Mouse (Mus musculus) liver, embryonic 12.5 days (tissue): ENCODE data around the gene Simc1. TPM values are rescaled to one million over a fixed set of nuclear protein-coding genes. Genes with fewer than 3 reads are reported as not detected.
"Not testable (repeated sequence)": the region's sequence is repeated elsewhere in the genome, so short reads cannot be mapped to it uniquely, and the experiment has no call there.

Experiments used
- ATAC-seq: fragments of 200-750 bp; cut with Nextera tagmentation; 2 replicates; pipeline ENCODE4 v1.8.0; 2017; ENCODE audit warnings: moderate number of reproducible peaks, mild to moderate bottlenecking, moderate library complexity
- H3K27ac ChIP-seq: fragments of 300-500 bp; sonication (generic); 2 replicates; pipeline ENCODE4 v1.5.1; 2016; ENCODE audit warnings: mild to moderate bottlenecking
- H3K27me3 ChIP-seq: fragments of 300-500 bp; sonication (generic); replicated peaks from 2 replicates; pipeline ENCODE4 v1.6.1; 2016; ENCODE audit warnings: mild to moderate bottlenecking, moderate library complexity
- H3K36me3 ChIP-seq: fragments of 300-500 bp; sonication (generic); 2 replicates; pipeline ENCODE4 v1.6.1; 2016; ENCODE audit warnings: mild to moderate bottlenecking, moderate library complexity
- H3K4me1 ChIP-seq: fragments of 300-500 bp; sonication (generic); 2 replicates; pipeline ENCODE4 v1.6.1; 2016
- H3K4me2 ChIP-seq: fragments of 300-500 bp; sonication (generic); 2 replicates; pipeline ENCODE4 v1.6.1; 2016; ENCODE audit warnings: mild to moderate bottlenecking, moderate library complexity
- H3K4me3 ChIP-seq: fragments of 300-500 bp; sonication (generic); 2 replicates; pipeline ENCODE4 v1.5.1; 2016; ENCODE audit warnings: mild to moderate bottlenecking, moderate library complexity
- H3K9ac ChIP-seq: fragments of 300-500 bp; sonication (generic); 2 replicates; pipeline ENCODE4 v1.6.1; 2016; ENCODE audit warnings: mild to moderate bottlenecking, moderate library complexity
- H3K9me3 ChIP-seq: fragments of 300-500 bp; sonication (generic); replicated peaks from 2 replicates; pipeline ENCODE4 v1.6.1; 2016; ENCODE audit warnings: mild to moderate bottlenecking, moderate library complexity
- WGBS: fragments of 180-500 bp; shearing (Covaris S2); methylation state at CpG from one replicate; pipeline ENCODE4 v1.1.7; 2016; ENCODE audit not compliant: insufficient replicate concordance; 5-methylcytosine and 5-hydroxymethylcytosine counted together
- polyA plus RNA-seq: library from polyadenylated mRNA; unstranded; fragments of >200 nt; fragmentation: Nextera tagmentation; extraction: Ambion mirVana; gene quantifications from 2 replicates; pipeline ENCODE4 v1.2.1, GENCODE M21; 2016

Simc1 gene
- polyA plus RNA-seq, 1 experiment from 2014 or later = 4.3 TPM

GRCm38 (mm10) chr13:54491381-54491780 is 12.2 kb upstream of the Simc1 start:
- Histone ChIP-seq H3K4me2 (no peak overlapping the region), H3K9ac (no peak overlapping the region), H3K36me3 (no peaks in the 10 kb centered on the region), H3K27ac (no peak overlapping the region), H3K9me3 (no peaks in the 10 kb centered on the region), H3K4me1 (no peaks in the 10 kb centered on the region), H3K4me3 (no peak overlapping the region), H3K27me3 (0 out of 2 replicates have a peak, but pooled peaks cover 8% of the 10 kb centered on the region)
- no peak for ATAC-seq
- 64% methylated on average over 6 of the region's 6 CpGs for WGBS

GRCm38 (mm10) chr13:54499551-54499950 is 4.0 kb upstream of the Simc1 start:
- not testable (repeated sequence) for H3K9ac ChIP-seq, ATAC-seq, H3K36me3 ChIP-seq, H3K4me3 ChIP-seq, H3K27ac ChIP-seq, H3K9me3 ChIP-seq, H3K4me2 ChIP-seq
- 74% methylated on average over 7 of the region's 7 CpGs for WGBS
- peaks cover 22% of the 10 kb centered on the region for H3K27me3 ChIP-seq
- H3K4me1 ChIP-seq = peaks cover 29% of the 10 kb centered on the region

GRCm38 (mm10) chr13:54501352-54501751 is 2.2 kb upstream of the Simc1 start:
- H3K4me2 ChIP-seq = no peak overlapping the region
- H3K9ac ChIP-seq = no peak overlapping the region
- no peak overlapping the region for H3K4me3 ChIP-seq
- no peak for ATAC-seq
- peaks cover 20% of the 10 kb centered on the region for H3K27me3 ChIP-seq
- WGBS = 56% methylated on average over 2 of the region's 2 CpGs
- no peaks in the 10 kb centered on the region for H3K36me3 ChIP-seq
- H3K4me1 ChIP-seq = peaks cover 38% of the 10 kb centered on the region
- H3K27ac ChIP-seq = no peak overlapping the region
- no peaks in the 10 kb centered on the region for H3K9me3 ChIP-seq

- H3K9me3 ChIP-seq = no peaks in the 10 kb centered on the region
- H3K4me1 ChIP-seq = peaks cover 38% of the 10 kb centered on the region
- no peak overlapping the region for H3K4me2 ChIP-seq
- 34% methylated on average over 3 of the region's 3 CpGs for WGBS
- no peaks in the 10 kb centered on the region for H3K36me3 ChIP-seq
- no peak overlapping the region for H3K9ac ChIP-seq
- H3K4me3 ChIP-seq = no peak overlapping the region
- H3K27me3 ChIP-seq = peaks cover 20% of the 10 kb centered on the region
- no peak overlapping the region for H3K27ac ChIP-seq
- ATAC-seq = no peak
Measured at GRCm38 (mm10) chr13:54501957-54502690, 1.5 kb upstream of the Simc1 start.

- Histone ChIP-seq H3K9me3 (no peaks in the 10 kb centered on the region), H3K4me2 (peak overlapping the region; percentile 99), H3K27ac (no peak overlapping the region), H3K27me3 (peaks cover 17% of the 10 kb centered on the region), H3K4me3 (peak overlapping the region; percentile 73), H3K9ac (peak overlapping the region; percentile 82), H3K4me1 (peaks cover 38% of the 10 kb centered on the region), H3K36me3 (no peaks in the 10 kb centered on the region)
- WGBS = 1% methylated on average over 14 of the region's 14 CpGs
- ATAC-seq = peak; percentile 52
Measured at GRCm38 (mm10) chr13:54503278-54503603, 338 bp upstream of the Simc1 start.

GRCm38 (mm10) chr13:54504611-54505260 is 1.2 kb downstream of the Simc1 start:
- Histone ChIP-seq H3K4me1 (peaks cover 38% of the 10 kb centered on the region), H3K36me3 (no peaks in the 10 kb centered on the region), H3K4me3 (peak overlapping the region; percentile 73), H3K9me3 (no peaks in the 10 kb centered on the region), H3K27me3 (peaks cover 14% of the 10 kb centered on the region), H3K9ac (peak overlapping the region; percentile 82), H3K4me2 (peak overlapping the region; percentile 99), H3K27ac (no peak overlapping the region)
- ATAC-seq = no peak
- 26% methylated on average over 7 of the region's 7 CpGs for WGBS

GRCm38 (mm10) chr13:54505920-54506319 is 2.3 kb downstream of the Simc1 start:
- Histone ChIP-seq H3K4me2 (no peak overlapping the region), H3K4me1 (peaks cover 37% of the 10 kb centered on the region), H3K9me3 (no peaks in the 10 kb centered on the region), H3K36me3 (no peaks in the 10 kb centered on the region), H3K27me3 (peaks cover 14% of the 10 kb centered on the region), H3K27ac (no peak overlapping the region), H3K9ac (no peak overlapping the region), H3K4me3 (no peak overlapping the region)
- WGBS = 94% methylated on average over 1 of the region's 1 CpGs
- ATAC-seq = no peak

GRCm38 (mm10) chr13:54520221-54520620 is 16.6 kb downstream of the Simc1 start:
- no peak overlapping the region for H3K4me2 ChIP-seq
- no peaks in the 10 kb centered on the region for H3K27me3 ChIP-seq
- no peak overlapping the region for H3K9ac ChIP-seq
- WGBS = 70% methylated on average over 4 of the region's 4 CpGs
- no peak for ATAC-seq
- H3K4me3 ChIP-seq = no peak overlapping the region
- no peaks in the 10 kb centered on the region for H3K4me1 ChIP-seq
- peaks cover 21% of the 10 kb centered on the region for H3K36me3 ChIP-seq
- no peaks in the 10 kb centered on the region for H3K9me3 ChIP-seq
- H3K27ac ChIP-seq = no peak overlapping the region

- Histone ChIP-seq H3K36me3 (peaks cover 25% of the 10 kb centered on the region), H3K27ac (no peak overlapping the region), H3K4me3 (no peak overlapping the region), H3K9me3 (no peaks in the 10 kb centered on the region), H3K27me3 (no peaks in the 10 kb centered on the region), H3K9ac (no peak overlapping the region), H3K4me2 (no peak overlapping the region), H3K4me1 (no peaks in the 10 kb centered on the region)
- no peak for ATAC-seq
Measured at GRCm38 (mm10) chr13:54521181-54521580, 17.6 kb downstream of the Simc1 start.

GRCm38 (mm10) chr13:54527140-54527539 is 23.6 kb downstream of the Simc1 start:
- Histone ChIP-seq H3K36me3 (peaks cover 68% of the 10 kb centered on the region), H3K4me3 (no peak overlapping the region), H3K4me2 (no peak overlapping the region), H3K27ac (no peak overlapping the region), H3K4me1 (no peaks in the 10 kb centered on the region), H3K9me3 (no peaks in the 10 kb centered on the region), H3K27me3 (no peaks in the 10 kb centered on the region), H3K9ac (no peak overlapping the region)
- no peak for ATAC-seq
- 84% methylated on average over 6 of the region's 6 CpGs for WGBS

GRCm38 (mm10) chr13:54532134-54532533 is 28.6 kb downstream of the Simc1 start:
- no peak for ATAC-seq
- no peaks in the 10 kb centered on the region for H3K27me3 ChIP-seq
- H3K4me2 ChIP-seq = no peak overlapping the region
- no peak overlapping the region for H3K4me3 ChIP-seq
- H3K36me3 ChIP-seq = peaks cover 61% of the 10 kb centered on the region
- no peaks in the 10 kb centered on the region for H3K4me1 ChIP-seq
- H3K9me3 ChIP-seq = no peaks in the 10 kb centered on the region
- no peak overlapping the region for H3K9ac ChIP-seq
- no peak overlapping the region for H3K27ac ChIP-seq

- H3K9ac ChIP-seq = no peak overlapping the region
- H3K4me1 ChIP-seq = no peaks in the 10 kb centered on the region
- H3K4me2 ChIP-seq = no peak overlapping the region
- no peak overlapping the region for H3K4me3 ChIP-seq
- H3K36me3 ChIP-seq = peaks cover 67% of the 10 kb centered on the region
- H3K27me3 ChIP-seq = no peaks in the 10 kb centered on the region
- H3K9me3 ChIP-seq = no peaks in the 10 kb centered on the region
- ATAC-seq = no peak
- no peak overlapping the region for H3K27ac ChIP-seq
- 81% methylated on average over 7 of the region's 7 CpGs for WGBS
Measured at GRCm38 (mm10) chr13:54548036-54548435, 44.5 kb downstream of the Simc1 start.

GRCm38 (mm10) chr13:54556176-54556575 is 52.6 kb downstream of the Simc1 start:
- no peak overlapping the region for H3K4me3 ChIP-seq
- no peaks in the 10 kb centered on the region for H3K4me1 ChIP-seq
- no peak for ATAC-seq
- peaks cover 97% of the 10 kb centered on the region for H3K36me3 ChIP-seq
- H3K27ac ChIP-seq = no peak overlapping the region
- 83% methylated on average over 9 of the region's 9 CpGs for WGBS
- no peaks in the 10 kb centered on the region for H3K9me3 ChIP-seq
- no peaks in the 10 kb centered on the region for H3K27me3 ChIP-seq
- H3K4me2 ChIP-seq = no peak overlapping the region
- no peak overlapping the region for H3K9ac ChIP-seq
